Mouse (Mus musculus) small intestine, adult 2 months (tissue): ENCODE measurements around the gene Mxra7.

ENCODE experiments used
- CTCF ChIP-seq: fragments of 200-500 bp; IDR thresholded peaks from 2 replicates; pipeline ENCODE4 v1.5.1; 2012; ENCODE audit warnings: low read depth, mild to moderate bottlenecking, control low read depth, inconsistent platforms, low read length, moderate library complexity, mixed read lengths; ENCODE audit not compliant: insufficient replicate concordance, insufficient read length; ENCODE audit errors: extremely low read depth
- POLR2A ChIP-seq: fragments of 200-500 bp; IDR thresholded peaks from 2 replicates; pipeline ENCODE4 v1.6.1; 2012; ENCODE audit warnings: low read depth, mild to moderate bottlenecking, control low read depth, inconsistent platforms, low read length, moderate library complexity

DNA sequence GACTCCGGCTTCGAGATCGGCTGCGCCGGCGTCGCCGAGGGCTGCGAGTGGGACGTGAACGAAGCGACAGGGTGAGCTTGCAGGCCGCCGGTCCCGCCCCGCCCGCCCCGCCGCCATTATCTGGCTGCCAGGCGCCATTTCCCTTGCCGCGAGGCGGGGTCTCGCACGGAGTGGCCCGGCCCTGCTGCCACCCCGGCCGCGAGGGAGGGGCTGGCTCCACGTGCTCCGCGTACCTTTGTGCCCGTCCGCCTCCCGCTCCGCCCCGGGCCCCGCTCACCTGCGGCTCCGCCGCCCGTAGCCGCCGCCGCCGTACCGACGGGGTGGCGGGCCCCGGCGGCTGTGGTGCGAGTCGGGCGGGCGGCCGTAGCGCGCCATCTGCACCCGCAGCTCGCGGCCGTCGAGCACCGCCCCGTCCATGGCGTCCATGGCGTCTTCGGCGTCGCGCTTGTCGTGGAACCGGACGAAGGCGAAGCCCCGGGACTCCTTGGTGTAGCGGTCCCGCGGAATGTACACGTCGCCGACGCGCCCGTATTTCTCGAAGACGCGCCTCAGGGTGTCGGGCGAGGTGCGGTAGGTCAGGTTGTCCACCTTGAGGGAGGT, 24.5 kb upstream of the Mxra7 start, which contains the start of gene Mfsd11:
- TF ChIP-seq CTCF = no peak
- TF ChIP-seq POLR2A = no peak
